Mouse (Mus musculus): ENCODE data around the gene Zfyve19. TPM values are rescaled to one million over a fixed set of nuclear protein-coding genes. Genes with fewer than 3 reads are reported as not detected.

Gene Zfyve19
- polyA plus RNA-seq, 1 experiment from 2014 or later, result 55.0 TPM

DNA sequence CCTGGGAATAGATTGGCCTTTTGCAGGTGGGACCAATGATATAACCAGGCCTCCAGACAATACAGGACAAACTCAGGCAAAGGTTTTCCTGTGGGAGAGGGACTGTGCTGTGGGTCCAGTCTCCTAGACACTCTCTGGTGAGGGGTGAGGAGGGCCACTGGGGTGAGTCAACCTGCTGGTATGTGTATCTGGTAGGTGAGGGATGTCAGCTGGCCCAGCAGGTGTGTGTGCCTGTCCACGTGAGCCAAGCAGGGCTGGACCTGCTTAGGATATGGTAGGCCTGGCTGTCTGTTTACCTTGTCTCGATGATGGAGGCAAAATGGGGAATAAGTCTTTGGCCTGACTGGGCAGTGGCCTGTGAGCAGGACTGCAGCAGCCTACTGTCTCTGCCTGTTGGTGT, 30.3 kb downstream of the Zfyve19 start:
- DNase-seq (ENCODE audit: low spot score) (no peak), ATAC-seq (ENCODE audit: insufficient number of reproducible peaks, low FRiP score, low TSS enrichment, low read depth) (no peak)
- peaks cover 11% of the 10 kb centered on the region for H3K4me1 ChIP-seq (ENCODE audit: control insufficient read depth, insufficient read depth, low read length)
- peaks cover 44% of the 10 kb centered on the region for H3K27me3 ChIP-seq (ENCODE audit: control insufficient read depth, insufficient read depth, low read length)
- WGBS, result 72% methylated on average over 2 of the region's 2 CpGs
- H3K4me2 ChIP-seq (ENCODE audit: low read depth, severe bottlenecking), result no peak overlapping the region
- no peak overlapping the region for H3K27ac ChIP-seq (replicated peaks; ENCODE audit: low read depth, low read length)
- no peak overlapping the region for H3K9ac ChIP-seq (ENCODE audit: low read length)
- H3K36me3 ChIP-seq (ENCODE audit: control insufficient read depth, insufficient read depth, low read length), result no peaks in the 10 kb centered on the region
- H3K4me3 ChIP-seq (ENCODE audit: low read depth, low read length), result no peak overlapping the region
- H3K9me3 ChIP-seq (ENCODE audit: control insufficient read depth, low read length), result no peaks in the 10 kb centered on the region

DNA sequence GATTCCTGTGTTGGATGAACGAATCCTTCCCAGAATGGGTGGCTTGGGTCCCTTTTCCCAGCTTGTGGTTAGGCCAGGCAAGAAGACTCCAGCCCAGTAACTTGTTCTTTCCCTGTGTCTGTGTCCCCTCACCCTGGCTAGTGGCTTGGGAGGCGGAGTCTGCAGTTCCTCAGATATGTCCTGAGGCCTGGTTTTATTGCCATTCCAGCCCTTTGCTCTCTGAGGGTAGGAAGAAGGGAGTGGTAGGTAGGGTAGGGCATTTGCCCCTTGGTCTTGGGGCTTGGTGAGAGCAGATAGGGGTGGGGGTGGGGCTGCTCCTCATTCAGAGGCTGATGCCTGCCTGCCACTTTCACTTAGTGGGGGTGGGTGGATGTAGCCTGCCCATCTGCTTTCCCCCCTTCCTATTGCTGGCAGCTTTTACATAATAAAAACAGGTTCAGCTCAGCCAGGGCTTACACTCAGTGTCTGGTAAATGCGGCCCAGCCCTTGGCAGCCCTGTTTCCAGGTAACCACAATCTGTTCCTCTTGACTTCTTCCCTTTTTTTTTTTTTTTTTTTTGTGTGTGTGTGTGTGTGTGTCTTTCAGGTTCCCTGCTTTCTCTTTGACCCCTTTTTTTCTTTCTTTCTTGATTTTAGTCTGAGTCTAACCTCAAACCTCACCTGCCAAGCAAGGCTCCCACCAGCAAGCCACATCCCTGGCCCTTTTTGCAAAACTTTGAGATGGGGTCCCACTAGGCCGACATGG, 31.8 kb downstream of the Zfyve19 start:
- no peak for DNase-seq (ENCODE audit: low spot score)
- Histone ChIP-seq H3K27ac (replicated peaks; ENCODE audit: low read depth, low read length) (no peak overlapping the region), H3K4me3 (ENCODE audit: low read depth, low read length) (no peak overlapping the region), H3K9me3 (ENCODE audit: control insufficient read depth, low read length) (no peaks in the 10 kb centered on the region), H3K27me3 (ENCODE audit: control insufficient read depth, insufficient read depth, low read length) (peaks cover 44% of the 10 kb centered on the region), H3K9ac (ENCODE audit: low read length) (no peak overlapping the region), H3K36me3 (ENCODE audit: control insufficient read depth, insufficient read depth, low read length) (no peaks in the 10 kb centered on the region), H3K4me2 (ENCODE audit: low read depth, severe bottlenecking) (no peak overlapping the region), H3K4me1 (ENCODE audit: control insufficient read depth, insufficient read depth, low read length) (peaks cover 11% of the 10 kb centered on the region)
- no peak for ATAC-seq (ENCODE audit: insufficient number of reproducible peaks, low FRiP score, low TSS enrichment, low read depth)
- WGBS, result 51% methylated on average over 4 of the region's 4 CpGs

DNA sequence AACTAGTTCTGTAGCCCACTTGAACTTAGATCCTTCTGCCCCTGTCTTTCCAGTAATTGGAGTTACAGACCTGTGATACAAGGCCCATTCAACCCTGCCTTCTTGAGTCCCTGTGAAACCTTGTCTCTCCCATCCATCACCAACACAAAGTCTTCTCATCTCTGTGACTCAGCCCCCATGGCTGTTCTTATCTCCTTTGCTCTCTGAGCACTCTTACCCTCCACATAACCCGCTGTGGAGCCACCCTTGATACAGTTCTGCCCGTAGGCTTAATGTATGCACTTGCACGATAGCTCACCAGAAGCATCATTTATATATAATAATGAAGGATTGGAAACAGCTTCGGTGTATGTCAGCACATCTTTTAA, 32.4 kb downstream of the Zfyve19 start:
- no peak overlapping the region for H3K4me3 ChIP-seq (ENCODE audit: low read depth, low read length)
- 89% methylated on average over 4 of the region's 4 CpGs for WGBS
- no peak overlapping the region for H3K27ac ChIP-seq (replicated peaks; ENCODE audit: low read depth, low read length)
- no peaks in the 10 kb centered on the region for H3K36me3 ChIP-seq (ENCODE audit: control insufficient read depth, insufficient read depth, low read length)
- peaks cover 41% of the 10 kb centered on the region for H3K27me3 ChIP-seq (ENCODE audit: control insufficient read depth, insufficient read depth, low read length)
- no peak overlapping the region for H3K4me2 ChIP-seq (ENCODE audit: low read depth, severe bottlenecking)
- no peak overlapping the region for H3K9ac ChIP-seq (ENCODE audit: low read length)
- DNase-seq (ENCODE audit: low spot score), result no peak
- H3K9me3 ChIP-seq (ENCODE audit: control insufficient read depth, low read length), result no peaks in the 10 kb centered on the region
- no peak for ATAC-seq (ENCODE audit: insufficient number of reproducible peaks, low FRiP score, low TSS enrichment, low read depth)
- peaks cover 11% of the 10 kb centered on the region for H3K4me1 ChIP-seq (ENCODE audit: control insufficient read depth, insufficient read depth, low read length)

DNA sequence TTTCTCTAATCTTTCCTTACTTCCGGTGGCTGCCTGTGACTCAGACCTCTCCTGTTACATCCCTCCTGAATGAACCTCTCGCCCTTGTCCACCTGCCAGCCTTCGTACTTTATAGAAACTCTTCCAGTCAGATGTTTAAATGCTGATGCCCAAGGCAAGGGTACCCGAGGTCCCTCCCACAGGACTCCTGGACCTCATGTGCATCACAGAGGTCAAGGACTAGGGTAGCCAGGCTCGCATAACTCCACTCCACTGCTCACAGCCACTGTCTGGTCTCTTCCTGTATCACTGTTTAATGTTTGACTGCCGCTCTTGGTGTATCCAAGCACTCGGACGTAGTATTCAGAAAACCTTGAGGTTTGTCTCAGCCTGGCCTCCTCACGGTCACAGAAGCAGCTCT, 34.1 kb downstream of the Zfyve19 start:
- no peak overlapping the region for H3K4me2 ChIP-seq (ENCODE audit: low read depth, severe bottlenecking)
- H3K27ac ChIP-seq (replicated peaks; ENCODE audit: low read depth, low read length), result no peak overlapping the region
- ATAC-seq (ENCODE audit: insufficient number of reproducible peaks, low FRiP score, low TSS enrichment, low read depth), result no peak
- no peak overlapping the region for H3K9ac ChIP-seq (ENCODE audit: low read length)
- WGBS, result 87% methylated on average over 9 of the region's 9 CpGs
- H3K4me3 ChIP-seq (ENCODE audit: low read depth, low read length), result no peak overlapping the region
- no peaks in the 10 kb centered on the region for H3K36me3 ChIP-seq (ENCODE audit: control insufficient read depth, insufficient read depth, low read length)
- peaks cover 24% of the 10 kb centered on the region for H3K27me3 ChIP-seq (ENCODE audit: control insufficient read depth, insufficient read depth, low read length)
- no peak for DNase-seq (ENCODE audit: low spot score)
- no peaks in the 10 kb centered on the region for H3K9me3 ChIP-seq (ENCODE audit: control insufficient read depth, low read length)
- peaks cover 6% of the 10 kb centered on the region; the same call in 1 of the 2 replicates for H3K4me1 ChIP-seq (ENCODE audit: control insufficient read depth, insufficient read depth, low read length)

DNA sequence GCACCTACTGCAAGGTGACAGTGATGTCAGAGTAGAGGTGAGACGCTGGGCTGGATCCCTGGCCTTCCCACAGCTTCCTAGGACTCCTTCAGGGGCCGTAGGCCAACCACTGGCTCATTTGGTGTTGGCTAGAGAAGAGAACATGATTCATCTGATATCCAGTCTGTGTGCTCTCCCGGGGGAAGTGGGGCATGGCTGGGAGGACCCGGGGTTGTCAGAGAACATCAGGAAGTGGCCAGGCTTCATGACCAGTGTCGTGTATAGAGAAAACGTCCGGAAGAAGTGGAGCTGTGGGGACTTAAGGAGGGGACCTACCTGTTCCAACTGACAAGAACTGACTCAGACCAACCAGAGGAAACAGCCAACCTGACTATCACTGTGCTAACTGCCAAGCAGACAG, 36.8 kb downstream of the Zfyve19 start:
- DNase-seq (ENCODE audit: low spot score) (no peak), ATAC-seq (ENCODE audit: insufficient number of reproducible peaks, low FRiP score, low TSS enrichment, low read depth) (no peak)
- Histone ChIP-seq H3K4me1 (ENCODE audit: control insufficient read depth, insufficient read depth, low read length) (0 out of 2 replicates have a peak, but pooled peaks cover 2% of the 10 kb centered on the region), H3K27ac (replicated peaks; ENCODE audit: low read depth, low read length) (no peak overlapping the region), H3K27me3 (ENCODE audit: control insufficient read depth, insufficient read depth, low read length) (no peaks in the 10 kb centered on the region), H3K9ac (ENCODE audit: low read length) (no peak overlapping the region), H3K4me3 (ENCODE audit: low read depth, low read length) (no peak overlapping the region), H3K4me2 (ENCODE audit: low read depth, severe bottlenecking) (no peak overlapping the region), H3K9me3 (ENCODE audit: control insufficient read depth, low read length) (no peaks in the 10 kb centered on the region), H3K36me3 (ENCODE audit: control insufficient read depth, insufficient read depth, low read length) (no peaks in the 10 kb centered on the region)
- WGBS, result 93% methylated on average over 7 of the region's 7 CpGs

DNA sequence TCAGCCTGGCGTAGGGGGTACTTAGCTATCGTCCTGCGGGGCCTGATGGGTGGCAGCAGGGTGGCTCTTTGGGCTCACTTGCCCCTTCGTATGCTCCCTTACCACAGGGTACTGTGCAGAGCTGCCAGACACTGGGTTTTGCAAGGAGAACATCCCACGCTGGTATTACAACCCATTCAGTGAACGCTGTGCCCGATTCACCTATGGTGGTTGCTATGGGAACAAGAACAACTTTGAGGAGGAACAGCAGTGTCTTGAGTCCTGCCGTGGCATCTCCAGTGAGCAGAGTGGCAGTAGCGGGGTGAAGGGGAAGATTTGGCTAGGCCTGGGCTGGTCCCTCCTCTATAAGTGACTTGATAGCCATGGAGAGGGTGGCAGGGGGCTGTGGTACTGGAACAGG, 39.5 kb downstream of the Zfyve19 start:
- Histone ChIP-seq H3K9ac (ENCODE audit: low read length) (no peak overlapping the region), H3K36me3 (ENCODE audit: control insufficient read depth, insufficient read depth, low read length) (no peaks in the 10 kb centered on the region), H3K4me2 (ENCODE audit: low read depth, severe bottlenecking) (no peak overlapping the region), H3K9me3 (ENCODE audit: control insufficient read depth, low read length) (no peaks in the 10 kb centered on the region), H3K4me1 (ENCODE audit: control insufficient read depth, insufficient read depth, low read length) (0 out of 2 replicates have a peak, but pooled peaks cover 2% of the 10 kb centered on the region), H3K4me3 (ENCODE audit: low read depth, low read length) (no peak overlapping the region), H3K27me3 (ENCODE audit: control insufficient read depth, insufficient read depth, low read length) (no peaks in the 10 kb centered on the region), H3K27ac (replicated peaks; ENCODE audit: low read depth, low read length) (no peak overlapping the region)
- no peak for DNase-seq (ENCODE audit: low spot score)
- no peak for ATAC-seq (ENCODE audit: insufficient number of reproducible peaks, low FRiP score, low TSS enrichment, low read depth)
- 90% methylated on average over 9 of the region's 9 CpGs for WGBS

DNA sequence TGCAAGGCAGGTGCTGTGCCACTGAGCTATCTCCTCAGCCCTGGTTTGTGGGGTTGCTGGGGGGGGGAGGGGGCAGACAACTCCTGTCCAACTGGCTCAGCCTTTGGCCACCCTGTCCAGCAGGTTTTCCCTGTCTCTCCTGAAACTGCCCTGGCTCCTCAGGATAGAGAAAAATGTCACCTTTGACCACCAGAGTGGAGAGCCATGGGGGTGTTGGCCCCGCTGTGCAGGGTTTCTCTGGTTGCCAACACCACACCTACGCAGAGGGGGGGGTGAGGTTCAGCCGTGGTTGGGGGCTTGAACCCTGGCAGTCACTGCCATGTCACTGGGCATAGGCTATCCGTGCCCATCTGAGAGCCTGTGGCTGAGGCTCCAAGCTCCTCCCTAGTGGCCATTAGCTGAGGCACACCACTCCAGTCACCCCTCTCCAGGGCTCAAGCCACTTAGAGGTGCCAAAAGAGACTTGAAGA, 41.2 kb downstream of the Zfyve19 start:
- 0 out of 2 replicates have a peak, but pooled peaks cover 2% of the 10 kb centered on the region for H3K4me1 ChIP-seq (ENCODE audit: control insufficient read depth, insufficient read depth, low read length)
- ATAC-seq (ENCODE audit: insufficient number of reproducible peaks, low FRiP score, low TSS enrichment, low read depth), result no peak
- H3K4me2 ChIP-seq (ENCODE audit: low read depth, severe bottlenecking), result no peak overlapping the region
- no peak overlapping the region for H3K27ac ChIP-seq (replicated peaks; ENCODE audit: low read depth, low read length)
- no peak overlapping the region for H3K9ac ChIP-seq (ENCODE audit: low read length)
- H3K36me3 ChIP-seq (ENCODE audit: control insufficient read depth, insufficient read depth, low read length), result no peaks in the 10 kb centered on the region
- 79% methylated on average over 4 of the region's 4 CpGs for WGBS
- H3K27me3 ChIP-seq (ENCODE audit: control insufficient read depth, insufficient read depth, low read length), result 0 out of 2 replicates have a peak, but pooled peaks cover 3% of the 10 kb centered on the region
- DNase-seq (ENCODE audit: low spot score), result no peak
- no peak overlapping the region for H3K4me3 ChIP-seq (ENCODE audit: low read depth, low read length)
- no peaks in the 10 kb centered on the region for H3K9me3 ChIP-seq (ENCODE audit: control insufficient read depth, low read length)

DNA sequence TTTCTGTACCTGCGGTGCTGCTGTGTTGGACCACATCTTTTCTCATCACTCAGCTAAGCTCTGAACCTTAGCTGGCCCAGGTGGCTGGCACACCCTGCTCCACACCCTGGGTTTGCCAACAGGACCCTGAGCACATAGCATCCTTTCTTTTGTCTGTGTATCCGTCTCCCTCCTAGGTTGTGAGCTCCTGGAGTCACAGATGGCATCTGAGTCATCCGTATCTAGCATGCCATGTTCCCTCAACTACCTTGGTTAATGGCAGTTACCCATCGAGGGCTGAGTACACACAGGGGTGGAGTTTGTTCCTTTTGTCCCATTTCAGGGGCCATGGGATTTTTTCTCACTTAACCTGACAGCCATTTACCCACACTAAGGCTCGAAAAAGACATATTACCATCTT, 42.0 kb downstream of the Zfyve19 start:
- H3K9me3 ChIP-seq (ENCODE audit: control insufficient read depth, low read length), result no peaks in the 10 kb centered on the region
- peaks cover 6% of the 10 kb centered on the region; the same call in 1 of the 2 replicates for H3K27me3 ChIP-seq (ENCODE audit: control insufficient read depth, insufficient read depth, low read length)
- H3K4me1 ChIP-seq (ENCODE audit: control insufficient read depth, insufficient read depth, low read length), result 0 out of 2 replicates have a peak, but pooled peaks cover 2% of the 10 kb centered on the region
- no peaks in the 10 kb centered on the region for H3K36me3 ChIP-seq (ENCODE audit: control insufficient read depth, insufficient read depth, low read length)
- no peak overlapping the region for H3K27ac ChIP-seq (replicated peaks; ENCODE audit: low read depth, low read length)
- ATAC-seq (ENCODE audit: insufficient number of reproducible peaks, low FRiP score, low TSS enrichment, low read depth) (no peak), DNase-seq (ENCODE audit: low spot score) (no peak)
- H3K4me3 ChIP-seq (ENCODE audit: low read depth, low read length), result no peak overlapping the region
- 64% methylated on average over 5 of the region's 5 CpGs for WGBS
- no peak overlapping the region for H3K9ac ChIP-seq (ENCODE audit: low read length)
- no peak overlapping the region for H3K4me2 ChIP-seq (ENCODE audit: low read depth, severe bottlenecking)

Measured in limb, embryonic 11.5 days (tissue).